Mouse (Mus musculus) heart, postnatal 0 days (tissue): ENCODE measurements around the gene Dclk3.

ENCODE experiments used
- CTCF ChIP-seq: IDR thresholded peaks from 2 replicates; pipeline ENCODE4 v1.5.1; 2016; ENCODE audit warnings: antibody characterized with exemption, control low read depth, low read depth
- EP300 ChIP-seq: IDR thresholded peaks from 2 replicates; pipeline ENCODE4 v1.6.1; 2016; ENCODE audit warnings: antibody characterized with exemption, low read depth

DNA sequence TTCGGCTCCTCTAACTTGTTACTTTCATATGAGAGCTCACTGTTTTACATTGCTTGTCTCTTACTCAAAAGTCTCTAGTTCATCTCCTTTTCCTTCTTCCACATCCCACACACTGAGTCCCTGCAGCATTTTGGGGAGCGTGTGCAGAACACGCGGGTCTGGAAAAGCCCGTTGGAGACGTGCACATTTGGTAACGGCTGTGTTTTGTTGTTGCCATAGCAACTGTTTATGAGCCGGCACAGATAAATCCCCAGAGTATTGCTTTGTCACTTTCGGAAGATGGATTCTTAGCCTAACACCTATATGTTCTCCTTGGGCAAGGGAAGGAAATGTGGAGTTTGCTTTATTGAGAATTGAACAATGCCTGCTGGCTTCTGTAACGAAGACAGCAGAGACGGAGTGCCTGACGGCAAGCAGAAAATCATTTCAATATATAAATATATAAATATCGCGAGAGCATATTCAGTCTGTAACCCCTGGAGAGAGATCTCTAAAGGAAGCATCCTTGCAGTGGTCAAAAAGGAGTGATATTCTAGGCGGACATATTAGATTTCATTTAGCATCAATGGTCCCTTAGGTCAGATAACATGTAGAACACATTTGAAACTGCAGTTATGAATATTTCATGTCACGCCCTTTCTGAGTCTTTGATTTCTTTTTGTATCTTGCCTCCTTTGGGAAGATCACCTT lies 26.3 kb upstream of the Dclk3 start:
- TF ChIP-seq EP300 (no peak), CTCF (no peak)
